Mouse (Mus musculus): Measurements from ENCODE around the gene Rgs14.

DNA sequence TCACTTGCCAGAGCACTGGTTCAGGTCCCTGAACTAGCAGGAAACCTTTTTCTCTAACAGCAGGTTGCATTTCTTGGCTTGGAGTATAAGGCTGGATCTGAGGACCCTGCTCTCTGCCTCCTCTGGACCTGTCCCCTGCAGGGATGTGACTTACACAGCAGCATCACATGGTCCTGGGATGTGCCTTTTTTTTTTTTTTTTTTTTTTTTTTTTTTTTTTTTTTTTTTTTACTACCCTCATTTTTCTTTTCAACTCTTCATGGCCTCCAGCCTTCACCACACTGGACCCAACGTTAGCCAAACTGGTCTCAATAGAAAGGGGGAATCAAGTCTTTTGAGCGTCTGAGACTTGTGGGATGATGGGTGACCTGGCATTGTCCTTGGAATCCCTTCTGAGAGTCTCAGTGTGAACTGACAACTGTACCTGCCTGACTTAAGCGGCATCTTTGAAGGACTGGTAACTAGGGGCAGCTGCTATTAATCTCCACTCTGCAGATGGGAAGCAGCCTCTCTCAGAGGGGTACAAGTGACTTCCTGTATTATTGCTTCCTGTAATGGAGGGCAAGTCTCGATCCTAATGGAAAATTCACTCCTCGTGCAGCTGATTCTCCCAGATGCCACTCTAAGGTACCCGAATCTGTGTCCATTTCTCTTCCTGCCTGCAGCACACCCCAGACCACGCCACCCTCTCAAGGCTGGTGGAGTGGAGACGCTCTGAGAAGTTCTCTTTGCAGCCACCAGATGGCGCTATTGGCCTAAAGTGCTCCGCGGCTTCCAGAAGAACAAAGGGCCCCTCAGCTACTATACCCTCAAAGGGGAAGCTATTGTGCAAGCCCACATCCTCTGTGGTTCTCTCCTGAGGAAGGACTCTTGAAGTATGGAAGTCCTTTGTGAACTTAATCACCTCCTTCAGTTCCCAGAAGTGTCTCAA lies 35.6 kb downstream of the Rgs14 start:
- TF ChIP-seq CTCF (IDR thresholded peaks at IDR 0.05; ENCODE audit: borderline replicate concordance, extremely low read depth, insufficient read depth, insufficient read length), result peak; percentile 98
- TF ChIP-seq POLR2A (IDR thresholded peaks at IDR 0.05; ENCODE audit: borderline replicate concordance, extremely low read depth, insufficient read depth, insufficient read length, poor library complexity, severe bottlenecking), result no peak

All from brain, embryonic 14.5 days (tissue).